Mouse (Mus musculus) gastrocnemius, adult 2 months (tissue): ENCODE measurements around the gene Kctd15. TPM values are rescaled to one million over a fixed set of nuclear protein-coding genes. Genes with fewer than 3 reads are reported as not detected.

ENCODE experiments used
- DNase-seq: peaks from one replicate; pipeline ENCODE4 v3.0.0; 2022
- H3K27ac ChIP-seq: fragments of 200-600 bp; 2 replicates; pipeline ENCODE4 v1.8.1; 2022; ENCODE audit warnings: mild to moderate bottlenecking
- H3K4me3 ChIP-seq: fragments of 200-600 bp; 2 replicates; pipeline ENCODE4 v1.8.1; 2022; ENCODE audit warnings: mild to moderate bottlenecking, moderate library complexity
- CTCF ChIP-seq: fragments of 200-600 bp; IDR thresholded peaks from 2 replicates; pipeline ENCODE4 v1.8.1; 2022; ENCODE audit warnings: antibody characterized with exemption, mild to moderate bottlenecking, moderate library complexity
- intact Hi-C: fragments of 180-260 bp; cut with DNase I; formaldehyde crosslinking; loops from one replicate; pipeline ENCODE4 v1.15.1; 2025
- total RNA-seq, 2 experiments: library from RNA; stranded (reverse); gene quantifications; 2 replicates each; pipeline ENCODE4 v1.2.3; 2021

The Kctd15 gene
- total RNA-seq, 2 experiments from 2014 or later, result 41.4 to 47.1 TPM

- no peak overlapping the region for H3K4me3 ChIP-seq
Measured at GRCm38 (mm10) chr7:34639798-34640197, 16.7 kb downstream of the Kctd15 start.

GRCm38 (mm10) chr7:34636661-34637060, 19.9 kb downstream of the Kctd15 start:
- intact Hi-C loops, result no loop called here
- DNase-seq, result peak; percentile 24
- Histone ChIP-seq H3K27ac (peak overlapping the region; percentile 13), H3K4me3 (no peak overlapping the region)
- no peak for TF ChIP-seq CTCF

More at GRCm38 (mm10) chr7:34639798-34640197, 16.7 kb downstream of the Kctd15 start:
- no peak overlapping the region for H3K27ac ChIP-seq
- DNase-seq, result no peak
- no peak for TF ChIP-seq CTCF
- intact Hi-C loops, result loop anchor here (10.0 kb wide), 1 partner anchor 425 kb away; no protein-coding TSS in a partner anchor

- intact Hi-C loops, result loop anchor here (2.0 kb wide), 1 partner anchor 14 kb away; no protein-coding TSS in a partner anchor
- no peak for TF ChIP-seq CTCF
Measured at GRCm38 (mm10) chr7:34632966-34633742, 23.4 kb downstream of the Kctd15 start.

GRCm38 (mm10) chr7:34630211-34631085, 26.1 kb downstream of the Kctd15 start:
- peak; percentile 92 for DNase-seq
- intact Hi-C loops, result loop anchor here (2.0 kb wide), 1 partner anchor 22 kb away; no protein-coding TSS in a partner anchor
- H3K27ac ChIP-seq, result peak overlapping the region; percentile 91
- peak; percentile 73 for TF ChIP-seq CTCF
- peak overlapping the region; percentile 73 for H3K4me3 ChIP-seq

More at GRCm38 (mm10) chr7:34632966-34633742, 23.4 kb downstream of the Kctd15 start:
- Histone ChIP-seq H3K27ac (no peak overlapping the region), H3K4me3 (no peak overlapping the region)
- peak; percentile 17 for DNase-seq

- TF ChIP-seq CTCF, result no peak
- peak; percentile 65 for DNase-seq
- peak overlapping the region; percentile 73 for H3K4me3 ChIP-seq
- H3K27ac ChIP-seq, result peak overlapping the region; percentile 91
- intact Hi-C loops, result loop anchor here (2.0 kb wide), 1 partner anchor 23 kb away; no protein-coding TSS in a partner anchor
Measured at GRCm38 (mm10) chr7:34629702-34630210, 26.8 kb downstream of the Kctd15 start.

GRCm38 (mm10) chr7:34620411-34620810, 36.1 kb downstream of the Kctd15 start:
- intact Hi-C loops, result no loop called here
- no peak for TF ChIP-seq CTCF
- peak overlapping the region; percentile 95 for H3K27ac ChIP-seq
- peak overlapping the region; percentile 50 for H3K4me3 ChIP-seq
- DNase-seq, result peak; percentile 88

- Histone ChIP-seq H3K27ac (peak overlapping the region; percentile 95), H3K4me3 (peak overlapping the region; percentile 69)
- no peak for TF ChIP-seq CTCF
- peak; percentile 75 for DNase-seq
- intact Hi-C loops, result loop anchor here (5.0 kb wide), 1 partner anchor 54 kb away; no protein-coding TSS in a partner anchor
Measured at GRCm38 (mm10) chr7:34618141-34618890, 38.2 kb downstream of the Kctd15 start.

GRCm38 (mm10) chr7:34616275-34616674, 40.3 kb downstream of the Kctd15 start:
- peak; percentile 71 for TF ChIP-seq CTCF
- peak overlapping the region; percentile 69 for H3K4me3 ChIP-seq
- intact Hi-C loops, result loop anchor here (5.0 kb wide), 1 partner anchor 56 kb away; no protein-coding TSS in a partner anchor
- peak overlapping the region; percentile 95 for H3K27ac ChIP-seq
- peak; percentile 56 for DNase-seq

- no peak for TF ChIP-seq CTCF
- intact Hi-C loops, result no loop called here
- no peak overlapping the region for H3K4me3 ChIP-seq
- DNase-seq, result peak; percentile 3
- H3K27ac ChIP-seq, result no peak overlapping the region
Measured at GRCm38 (mm10) chr7:34610445-34610844, 46.1 kb downstream of the Kctd15 start.

- intact Hi-C loops, result no loop called here
- peak; percentile 15 for DNase-seq
- Histone ChIP-seq H3K27ac (no peak overlapping the region), H3K4me3 (no peak overlapping the region)
- TF ChIP-seq CTCF, result no peak
Measured at GRCm38 (mm10) chr7:34607334-34607970, 49.1 kb downstream of the Kctd15 start.

- no peak for DNase-seq
- intact Hi-C loops, result no loop called here
- no peak overlapping the region for H3K27ac ChIP-seq
Measured at GRCm38 (mm10) chr7:34606729-34607128, 49.8 kb downstream of the Kctd15 start.

More at GRCm38 (mm10) chr7:34606729-34607128, 49.8 kb downstream of the Kctd15 start:
- no peak for TF ChIP-seq CTCF
- H3K4me3 ChIP-seq, result no peak overlapping the region
